Mouse (Mus musculus): ENCODE data around the gene Gpr39. TPM values are rescaled to one million over a fixed set of nuclear protein-coding genes. Genes with fewer than 3 reads are reported as not detected.

The Gpr39 gene
- polyA plus RNA-seq, 2 experiments, result 2.4 to 3.0 TPM

DNA sequence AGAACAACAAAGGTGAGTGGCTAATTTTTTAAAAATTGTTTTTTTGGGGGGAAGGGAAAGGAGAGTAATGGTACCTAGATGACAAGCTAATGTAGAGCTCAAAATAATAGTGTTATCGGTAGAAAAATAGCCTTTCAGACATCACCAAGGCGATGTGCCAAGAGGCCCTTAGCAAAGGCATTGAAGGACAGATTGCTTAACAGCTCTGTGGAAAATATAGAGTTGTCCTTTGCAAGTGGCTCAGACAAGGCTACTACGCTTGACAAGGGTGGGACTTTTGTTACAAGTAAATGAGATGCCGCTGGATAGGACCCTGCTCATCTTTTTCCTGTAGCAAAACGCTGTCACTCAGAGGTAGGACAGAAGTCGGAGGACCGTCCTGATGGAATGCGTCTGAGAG lies 25.5 kb downstream of the Gpr39 start:
- ATAC-seq (ENCODE audit: insufficient read depth) (no peak), DNase-seq (ENCODE audit: low read depth in 3 of 3, low spot score in 3 of 3) (no peak)
- no peak for TF ChIP-seq EP300 (IDR thresholded peaks at IDR 0.05; ENCODE audit: low read depth)
- TF ChIP-seq CTCF (IDR thresholded peaks at IDR 0.05; ENCODE audit: low read depth), result no peak
- Histone ChIP-seq H3K9ac (replicated peaks) (no peak overlapping the region), H3K9me3 (ENCODE audit: control insufficient read depth, low read length) (no peaks in the 10 kb centered on the region), H3K27ac (no peak overlapping the region), H3K4me3 (ENCODE audit: insufficient read depth in 1 of 2, low read depth in 2 of 2, low read length in 2 of 2) (no peak overlapping the region), H3K4me1 (replicated peaks; ENCODE audit: control insufficient read depth in 2 of 2, insufficient read depth in 2 of 2, low read length in 1 of 2) (0 out of 4 replicates have a peak, but pooled peaks cover 0 to 2% of the 10 kb centered on the region in 2 experiments), H3K4me2 (ENCODE audit: low read depth) (no peak overlapping the region), H3K36me3 (replicated peaks; ENCODE audit: control insufficient read depth, insufficient read depth, low read depth) (no peaks in the 10 kb centered on the region), H3K27me3 (ENCODE audit: control insufficient read depth, insufficient read depth, low read length) (no peaks in the 10 kb centered on the region)
- 71% methylated on average over 8 of the region's 8 CpGs for WGBS (ENCODE audit: insufficient replicate concordance)

DNA sequence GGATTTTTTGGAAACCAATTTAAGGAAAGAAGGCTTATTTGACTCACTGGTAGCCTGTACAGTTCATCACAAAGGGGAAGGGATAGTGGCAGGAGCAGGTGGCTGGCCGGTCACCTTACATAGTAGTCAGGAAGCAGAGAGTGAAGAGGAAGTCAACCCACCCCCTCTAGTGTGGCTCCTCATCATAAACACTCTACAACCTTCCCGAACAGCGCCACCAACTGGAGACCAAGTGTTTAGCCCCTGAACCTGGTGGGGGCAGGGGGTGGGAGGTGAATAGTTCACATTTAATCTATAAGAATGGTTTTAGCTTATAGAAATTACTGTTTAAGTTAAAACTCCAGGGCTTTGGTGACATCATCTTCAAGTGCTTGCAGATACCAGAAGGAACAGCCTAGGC lies 28.6 kb downstream of the Gpr39 start:
- no peaks in the 10 kb centered on the region for H3K36me3 ChIP-seq (replicated peaks; ENCODE audit: control insufficient read depth, insufficient read depth, low read depth)
- WGBS (ENCODE audit: insufficient replicate concordance), result 52% methylated on average over 3 of the region's 3 CpGs
- no peaks in the 10 kb centered on the region for H3K27me3 ChIP-seq (ENCODE audit: control insufficient read depth, insufficient read depth, low read length)
- DNase-seq (ENCODE audit: low read depth in 3 of 3, low spot score in 3 of 3) (no peak), ATAC-seq (ENCODE audit: insufficient read depth) (no peak)
- H3K4me2 ChIP-seq (ENCODE audit: low read depth), result no peak overlapping the region
- H3K9ac ChIP-seq (replicated peaks), result no peak overlapping the region
- TF ChIP-seq EP300 (IDR thresholded peaks at IDR 0.05; ENCODE audit: low read depth) (no peak), CTCF (IDR thresholded peaks at IDR 0.05; ENCODE audit: low read depth) (no peak)
- no peaks in the 10 kb centered on the region for H3K9me3 ChIP-seq (ENCODE audit: control insufficient read depth, low read length)
- no peak overlapping the region for H3K4me3 ChIP-seq (ENCODE audit: insufficient read depth in 1 of 2, low read depth in 2 of 2, low read length in 2 of 2)
- 0 out of 4 replicates have a peak, but pooled peaks cover 0 to 2% of the 10 kb centered on the region in 2 experiments for H3K4me1 ChIP-seq (replicated peaks; ENCODE audit: control insufficient read depth in 2 of 2, insufficient read depth in 2 of 2, low read length in 1 of 2)
- no peak overlapping the region for H3K27ac ChIP-seq

DNA sequence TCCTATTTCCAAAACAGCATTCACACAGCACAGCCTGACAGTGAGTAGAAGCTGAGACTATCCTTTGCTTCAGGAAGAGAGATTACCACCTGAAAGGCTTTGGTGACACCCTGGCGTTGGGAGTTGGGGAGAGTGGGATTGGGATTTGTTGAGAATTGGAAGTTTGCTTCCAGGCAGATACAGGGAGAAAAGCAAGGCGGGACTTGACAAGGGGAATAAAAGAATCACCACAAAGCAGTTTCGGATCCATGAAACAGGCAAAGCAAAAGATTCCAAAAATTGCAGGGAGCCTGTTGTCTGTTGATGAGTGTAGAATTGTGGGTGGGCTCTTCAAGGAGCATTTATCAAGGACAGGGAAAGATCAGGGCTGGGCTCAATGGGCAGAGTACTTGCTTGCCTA lies 38.5 kb downstream of the Gpr39 start:
- TF ChIP-seq CTCF (IDR thresholded peaks at IDR 0.05; ENCODE audit: low read depth) (no peak), EP300 (IDR thresholded peaks at IDR 0.05; ENCODE audit: low read depth) (no peak)
- 54% methylated on average over 3 of the region's 3 CpGs for WGBS (ENCODE audit: insufficient replicate concordance)
- no peak overlapping the region for H3K9ac ChIP-seq (replicated peaks)

DNA sequence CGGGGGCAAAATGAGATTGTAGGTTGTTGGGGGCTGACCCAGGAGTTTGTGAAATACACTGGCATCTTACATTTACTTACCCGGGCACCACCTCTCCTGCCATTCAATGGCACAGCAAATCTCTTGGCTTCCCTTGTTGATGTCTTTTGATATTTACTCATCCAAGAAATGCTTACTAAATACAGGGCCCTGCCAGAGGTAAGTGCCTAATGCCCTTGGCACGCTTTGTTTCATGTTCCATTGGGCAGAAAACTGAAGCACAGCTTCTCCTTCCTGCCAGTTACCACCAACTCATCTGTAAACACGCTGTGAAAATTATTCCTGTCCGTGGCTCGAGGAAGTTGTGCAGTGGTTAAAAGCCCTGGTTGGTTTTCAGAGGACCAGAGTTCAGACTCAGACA lies 39.4 kb downstream of the Gpr39 start:
- H3K9me3 ChIP-seq (ENCODE audit: control insufficient read depth, low read length), result no peaks in the 10 kb centered on the region
- TF ChIP-seq EP300 (IDR thresholded peaks at IDR 0.05; ENCODE audit: low read depth) (no peak), CTCF (IDR thresholded peaks at IDR 0.05; ENCODE audit: low read depth) (no peak)
- H3K36me3 ChIP-seq (replicated peaks; ENCODE audit: control insufficient read depth, insufficient read depth, low read depth), result no peaks in the 10 kb centered on the region
- peaks cover 0 to 8% of the 10 kb centered on the region in 2 experiments; a peak in 1 of 4 replicates for H3K4me1 ChIP-seq (replicated peaks; ENCODE audit: control insufficient read depth in 2 of 2, insufficient read depth in 2 of 2, low read length in 1 of 2)
- DNase-seq (ENCODE audit: low read depth in 3 of 3, low spot score in 3 of 3) (no peak), ATAC-seq (ENCODE audit: insufficient read depth) (no peak)
- H3K27ac ChIP-seq, result no peak overlapping the region
- H3K9ac ChIP-seq (replicated peaks), result no peak overlapping the region
- H3K4me3 ChIP-seq (ENCODE audit: insufficient read depth in 1 of 2, low read depth in 2 of 2, low read length in 2 of 2), result no peak overlapping the region
- WGBS (ENCODE audit: insufficient replicate concordance), result 37% methylated on average over 6 of the region's 6 CpGs
- H3K4me2 ChIP-seq (ENCODE audit: low read depth), result no peak overlapping the region
- H3K27me3 ChIP-seq (ENCODE audit: control insufficient read depth, insufficient read depth, low read length), result no peaks in the 10 kb centered on the region

More for the DNA sequence above, 38.5 kb downstream of the Gpr39 start:
- no peaks in the 10 kb centered on the region for H3K27me3 ChIP-seq (ENCODE audit: control insufficient read depth, insufficient read depth, low read length)
- H3K4me3 ChIP-seq (ENCODE audit: insufficient read depth in 1 of 2, low read depth in 2 of 2, low read length in 2 of 2), result no peak overlapping the region
- H3K36me3 ChIP-seq (replicated peaks; ENCODE audit: control insufficient read depth, insufficient read depth, low read depth), result no peaks in the 10 kb centered on the region
- no peak for DNase-seq (ENCODE audit: low read depth in 3 of 3, low spot score in 3 of 3)
- H3K9me3 ChIP-seq (ENCODE audit: control insufficient read depth, low read length), result no peaks in the 10 kb centered on the region
- peaks cover 0 to 6% of the 10 kb centered on the region in 2 experiments; a peak in 1 of 4 replicates for H3K4me1 ChIP-seq (replicated peaks; ENCODE audit: control insufficient read depth in 2 of 2, insufficient read depth in 2 of 2, low read length in 1 of 2)
- H3K27ac ChIP-seq, result no peak overlapping the region
- no peak overlapping the region for H3K4me2 ChIP-seq (ENCODE audit: low read depth)
- no peak for ATAC-seq (ENCODE audit: insufficient read depth)

DNA sequence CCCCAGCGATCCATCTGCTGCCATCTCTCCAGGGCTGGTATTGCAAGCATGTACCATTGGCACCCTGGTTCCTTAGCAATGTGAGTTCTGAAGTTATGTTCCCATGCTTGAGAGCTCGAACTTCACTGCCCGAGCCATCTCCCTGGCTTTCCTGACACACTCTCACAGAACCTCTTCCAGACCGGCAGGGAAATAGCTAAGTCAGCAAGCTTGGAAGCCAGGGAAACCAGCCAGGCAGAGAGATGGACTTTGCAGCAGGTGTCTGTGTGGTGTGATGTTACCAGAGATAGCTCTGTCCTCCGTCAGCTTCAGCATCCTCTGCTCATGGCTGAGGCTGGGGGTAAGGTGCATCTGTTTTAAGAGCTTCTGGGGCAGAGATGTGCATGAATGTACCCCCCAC lies 41.1 kb downstream of the Gpr39 start:
- Histone ChIP-seq H3K9ac (replicated peaks) (no peak overlapping the region), H3K4me1 (replicated peaks; ENCODE audit: control insufficient read depth in 2 of 2, insufficient read depth in 2 of 2, low read length in 1 of 2) (0 out of 4 replicates have a peak, but pooled peaks cover 0 to 10% of the 10 kb centered on the region in 2 experiments), H3K4me3 (ENCODE audit: insufficient read depth in 1 of 2, low read depth in 2 of 2, low read length in 2 of 2) (no peak overlapping the region), H3K4me2 (ENCODE audit: low read depth) (no peak overlapping the region), H3K27me3 (ENCODE audit: control insufficient read depth, insufficient read depth, low read length) (no peaks in the 10 kb centered on the region), H3K9me3 (ENCODE audit: control insufficient read depth, low read length) (no peaks in the 10 kb centered on the region), H3K36me3 (replicated peaks; ENCODE audit: control insufficient read depth, insufficient read depth, low read depth) (no peaks in the 10 kb centered on the region), H3K27ac (no peak overlapping the region)
- 66% methylated on average over 5 of the region's 5 CpGs for WGBS (ENCODE audit: insufficient replicate concordance)
- DNase-seq (ENCODE audit: low read depth in 3 of 3, low spot score in 3 of 3) (no peak), ATAC-seq (ENCODE audit: insufficient read depth) (no peak)
- TF ChIP-seq EP300 (IDR thresholded peaks at IDR 0.05; ENCODE audit: low read depth), result no peak
- TF ChIP-seq CTCF (IDR thresholded peaks at IDR 0.05; ENCODE audit: low read depth), result no peak
